Mouse (Mus musculus) stomach, postnatal 0 days (tissue): Measurements from ENCODE around the gene Sgip1.

ENCODE experiments used
- CTCF ChIP-seq: IDR thresholded peaks from 2 replicates; pipeline ENCODE4 v1.5.1; 2016; ENCODE audit warnings: antibody characterized with exemption, low read depth, mild to moderate bottlenecking, moderate library complexity
- EP300 ChIP-seq: optimal IDR thresholded peaks from 2 replicates; pipeline ENCODE3; 2016; ENCODE audit warnings: antibody characterized with exemption

DNA sequence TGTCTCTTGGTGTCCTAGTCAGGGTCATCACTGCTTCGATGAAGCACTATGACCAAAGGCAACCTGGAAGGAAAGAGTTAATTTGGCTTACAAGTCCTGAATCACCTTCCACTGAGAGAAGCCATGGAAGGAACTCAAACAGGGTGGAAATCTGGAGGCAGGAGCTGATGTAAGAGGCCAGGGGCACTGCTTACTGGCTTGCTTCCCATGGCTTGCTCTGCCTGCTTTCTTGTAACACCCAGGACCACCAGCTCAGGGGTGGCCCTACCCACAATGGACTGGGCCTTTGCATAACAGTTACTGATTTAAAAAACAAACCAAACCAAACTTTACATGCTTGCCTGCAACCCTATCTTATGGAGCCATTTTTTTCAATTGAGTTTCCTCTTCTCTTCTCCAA is 177.1 kb downstream of the Sgip1 start:
- no peak for TF ChIP-seq CTCF
- TF ChIP-seq EP300: no peak
